Mouse (Mus musculus) T-helper 2 cell (primary cell): ENCODE data around the gene Tyw1.

Experiments used
- in situ Hi-C: fragments of 300-600 bp; cut with MboI, MseI; formaldehyde crosslinking; loops from one replicate; pipeline ENCODE4 v1.15.1; 2025; ENCODE audit warnings: high pct_unique_total_duplicates

Gene Tyw1

DNA sequence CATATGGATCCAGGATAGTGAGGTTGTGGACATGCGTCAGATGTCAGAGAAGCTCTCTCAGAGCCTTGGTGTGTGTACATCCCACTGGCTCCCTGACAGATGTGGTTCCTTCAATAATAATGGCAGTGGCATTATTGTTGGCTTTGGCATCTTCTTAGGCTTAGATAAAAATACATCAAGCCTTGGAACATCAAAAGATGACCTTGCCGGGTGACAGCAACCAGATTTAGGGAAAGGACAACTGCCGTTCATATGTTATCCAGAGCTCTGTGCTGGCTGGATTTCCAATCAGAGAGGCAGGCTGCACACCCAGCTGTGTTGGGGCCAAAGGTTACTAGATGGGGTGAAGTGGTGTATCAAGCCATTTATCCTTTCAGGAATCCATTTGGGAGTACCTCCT lies 120.0 kb downstream of the Tyw1 start:
- in situ Hi-C loops: no loop called here

DNA sequence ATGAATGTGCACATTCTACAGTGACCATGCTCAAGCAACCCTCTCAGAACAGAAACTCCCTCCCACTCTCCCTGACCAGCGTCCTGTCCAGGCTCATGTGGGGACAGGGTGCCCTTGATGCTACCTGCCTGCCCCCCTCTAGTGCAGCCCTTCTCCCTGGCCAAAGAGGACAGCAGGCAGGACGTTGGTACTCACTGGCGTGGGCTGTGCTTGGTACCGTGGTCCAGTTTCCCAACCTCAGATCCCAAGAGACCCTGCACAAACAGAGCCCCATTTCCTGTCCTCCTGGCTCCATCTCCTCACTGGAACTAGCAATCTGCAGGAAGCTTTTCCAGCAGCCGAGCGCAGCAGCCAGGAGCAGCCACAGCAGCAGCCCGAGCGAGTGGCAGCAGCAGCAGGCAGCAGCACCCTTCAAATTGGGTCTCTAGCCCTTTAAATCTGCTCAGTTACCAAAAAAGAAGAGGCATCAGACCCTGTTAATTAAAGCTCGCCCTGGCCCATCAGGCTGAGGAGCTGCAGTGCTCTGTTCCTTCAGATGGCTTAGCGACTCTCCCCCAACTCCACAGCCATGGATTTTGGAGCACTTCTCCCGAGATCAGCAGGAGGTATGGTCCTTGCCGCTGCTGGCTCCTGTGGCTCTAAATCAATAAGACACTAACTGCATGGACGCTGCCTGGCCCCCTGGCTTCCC lies 128.9 kb downstream of the Tyw1 start, which contains the start of gene A330070K13Rik:
TSS of gene A330070K13Rik (minus strand) at position 410 of the 691 bp plus-strand sequence.
- in situ Hi-C loops: no loop called here

DNA sequence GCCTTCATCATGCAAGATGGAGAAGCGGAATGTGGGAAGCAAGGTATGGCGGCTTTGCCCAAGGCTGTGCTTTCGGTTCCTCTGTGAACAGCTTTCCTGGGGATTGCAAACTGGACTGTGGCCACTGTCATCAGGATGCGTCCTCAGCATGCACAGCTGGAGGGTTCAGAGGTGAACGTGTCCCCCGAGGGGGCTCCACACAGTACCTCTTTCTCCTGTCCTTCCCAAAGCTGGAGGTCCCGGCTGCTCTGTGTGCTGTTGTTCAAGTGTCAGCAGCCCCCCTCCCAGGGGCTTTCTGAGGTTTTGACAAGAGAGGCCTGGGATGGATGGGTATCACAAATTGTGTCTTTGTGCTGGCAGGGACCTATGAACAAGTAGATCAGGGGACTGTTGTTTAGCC lies 131.0 kb downstream of the Tyw1 start:
- in situ Hi-C loops: no loop called here
